Mouse (Mus musculus): ENCODE measurements around the gene Cpd.

Gene Cpd

DNA sequence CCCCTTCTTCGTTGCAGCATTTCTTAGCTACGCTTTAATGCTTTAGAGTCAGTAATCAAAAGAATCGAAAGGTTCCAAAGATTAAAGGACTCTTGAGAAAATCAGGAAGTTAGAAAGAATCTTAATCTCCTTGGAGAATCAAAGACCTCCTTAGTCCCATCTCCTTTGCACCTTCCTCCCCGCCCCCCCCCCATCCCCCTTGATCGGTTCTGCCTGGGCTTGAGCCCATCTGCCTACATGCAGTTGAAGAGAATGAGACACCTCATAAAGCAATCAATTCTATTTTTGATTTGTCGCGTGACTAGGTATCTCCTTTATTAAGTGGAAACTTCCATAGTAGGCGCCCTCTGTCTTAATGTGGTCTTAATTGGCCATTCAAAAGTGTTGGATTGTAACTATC, 536 bp upstream of the Cpd start:
- in situ Hi-C loops (cut with MboI, MseI) = no loop called here

DNA sequence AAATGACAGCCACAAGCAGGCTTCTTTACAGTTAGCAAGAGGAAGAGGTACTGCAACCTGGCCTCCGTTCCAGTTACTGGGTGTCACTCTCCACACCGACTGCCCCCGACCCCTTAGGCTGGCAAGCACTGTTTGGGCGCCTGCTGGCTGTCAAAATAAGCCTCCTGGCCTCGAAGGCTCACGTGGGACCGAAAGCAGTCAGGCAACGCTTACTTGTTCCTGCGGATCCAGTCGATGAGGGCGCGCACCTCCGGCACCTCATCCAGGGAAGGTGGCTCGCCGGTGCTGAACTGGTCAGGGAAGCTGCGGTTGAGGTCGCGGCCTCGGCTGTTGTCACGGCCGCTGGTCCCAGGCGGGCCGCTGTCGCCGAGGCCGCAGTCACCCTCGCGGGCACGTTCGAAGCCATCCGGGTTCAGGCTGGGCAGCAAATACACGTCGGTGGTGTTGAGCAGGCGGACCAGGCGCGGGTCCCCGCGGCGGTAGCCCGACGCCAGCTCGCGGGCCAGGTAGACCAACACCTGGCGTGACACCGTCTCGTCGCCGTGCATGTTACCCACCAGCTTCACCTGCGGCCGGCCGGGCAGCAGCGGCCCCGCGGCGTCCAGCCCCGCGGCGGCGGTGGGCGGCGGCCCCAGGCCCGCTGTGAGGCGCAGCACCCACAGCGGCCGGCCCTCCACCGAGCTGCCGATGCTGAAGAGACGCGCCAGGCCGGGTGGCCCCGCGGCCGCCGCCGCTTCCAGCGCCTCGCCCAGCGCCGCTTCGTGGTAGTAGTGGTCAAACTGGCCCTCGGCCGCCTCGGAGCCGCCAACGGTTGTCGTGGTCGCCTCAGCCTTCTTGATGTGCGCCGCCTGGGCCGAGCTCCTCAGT, 574 bp downstream of the Cpd start:
- in situ Hi-C loops (cut with MboI, MseI) = no loop called here

DNA sequence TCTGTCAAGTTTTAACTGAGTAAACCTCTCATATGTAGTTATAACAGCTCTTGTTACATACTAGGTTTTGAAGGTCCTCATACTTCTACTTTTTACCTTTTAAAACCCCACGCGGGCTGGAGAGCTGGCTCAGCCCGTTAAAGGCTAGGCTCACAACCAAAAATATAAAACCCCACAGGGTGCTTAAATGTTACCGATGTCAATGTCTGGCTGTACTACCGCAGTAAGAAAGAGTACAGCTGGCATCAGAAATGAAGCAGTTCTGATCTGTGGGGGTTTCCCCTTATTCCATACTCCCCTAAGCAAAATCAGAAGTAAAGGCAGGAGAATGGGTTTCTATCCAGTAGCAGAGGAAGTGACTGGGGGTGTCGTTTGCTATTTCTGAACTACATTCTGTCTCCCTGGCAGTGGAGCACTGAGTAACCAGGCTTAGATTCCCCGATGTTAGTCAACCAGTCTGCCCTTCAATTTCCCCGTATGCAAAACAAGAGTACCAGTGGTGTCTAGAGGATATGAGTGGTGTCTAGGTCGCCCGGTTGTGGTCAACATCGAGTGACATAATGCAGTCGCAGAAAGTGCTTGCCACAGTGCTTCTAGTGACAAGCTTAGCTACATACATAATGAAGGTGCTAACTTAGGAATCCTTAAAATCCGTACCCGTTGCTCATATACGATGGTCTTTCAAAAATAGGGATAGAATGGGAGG, 1.4 kb downstream of the Cpd start:
- in situ Hi-C loops (cut with MboI, MseI) = no loop called here

DNA sequence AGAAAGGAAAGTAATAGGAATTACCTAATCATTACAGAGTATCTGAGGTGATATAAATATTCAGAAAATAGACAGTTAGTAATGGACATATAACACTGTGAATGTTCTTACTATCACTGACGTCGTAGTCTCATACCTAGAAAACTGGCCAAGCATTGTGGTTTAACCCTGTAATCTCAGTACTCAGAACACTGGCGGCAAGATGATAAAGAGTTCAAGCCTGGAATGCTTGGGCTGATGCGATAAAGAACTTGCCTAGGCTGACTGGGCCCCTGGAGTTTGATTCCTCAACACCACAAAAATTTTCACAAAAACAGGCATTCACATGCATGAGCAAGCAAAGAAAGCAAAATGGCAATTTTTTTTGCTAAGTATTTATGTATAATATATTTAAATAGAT, 8.2 kb downstream of the Cpd start:
- in situ Hi-C loops (cut with MboI, MseI) = no loop called here

DNA sequence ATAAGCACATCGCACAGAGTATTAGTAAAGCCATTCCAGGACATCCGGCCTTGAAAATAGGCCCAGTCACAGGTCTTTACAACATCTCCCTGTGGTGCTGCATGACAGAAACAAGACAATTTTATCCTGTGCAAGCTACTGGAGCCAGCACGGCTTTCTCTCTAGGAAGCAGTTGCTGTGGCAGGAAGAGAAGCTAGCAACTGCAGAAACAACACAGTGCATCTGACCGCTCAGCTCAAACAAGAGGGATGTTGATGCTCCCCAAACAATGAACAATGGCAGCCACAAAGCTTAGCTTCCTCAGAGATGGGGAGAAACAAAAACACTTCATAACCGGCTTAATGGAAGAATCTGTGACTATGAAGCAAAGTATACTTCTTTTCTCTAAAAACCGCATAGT, 10.5 kb downstream of the Cpd start:
- in situ Hi-C loops (cut with MboI, MseI) = no loop called here

DNA sequence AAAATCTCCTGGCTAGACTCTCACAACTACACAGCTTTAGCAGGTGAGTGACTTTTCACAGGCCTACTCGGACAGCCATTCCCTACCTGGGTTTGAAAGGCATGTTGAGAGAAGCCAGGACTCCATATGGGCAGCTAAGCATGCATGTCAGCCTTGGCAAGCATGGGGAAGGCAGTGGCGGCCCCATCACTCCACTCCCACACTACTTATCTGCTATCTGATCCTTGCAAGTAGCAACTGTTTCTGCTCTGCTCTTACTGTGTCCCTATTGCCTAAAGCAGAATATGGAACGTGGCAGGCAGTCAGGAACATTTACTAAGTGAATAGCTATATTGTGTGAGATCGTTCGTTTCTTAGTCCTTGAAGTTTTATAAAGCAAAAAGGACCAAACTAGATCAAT, 10.9 kb downstream of the Cpd start:
- in situ Hi-C loops (cut with MboI, MseI) = no loop called here

DNA sequence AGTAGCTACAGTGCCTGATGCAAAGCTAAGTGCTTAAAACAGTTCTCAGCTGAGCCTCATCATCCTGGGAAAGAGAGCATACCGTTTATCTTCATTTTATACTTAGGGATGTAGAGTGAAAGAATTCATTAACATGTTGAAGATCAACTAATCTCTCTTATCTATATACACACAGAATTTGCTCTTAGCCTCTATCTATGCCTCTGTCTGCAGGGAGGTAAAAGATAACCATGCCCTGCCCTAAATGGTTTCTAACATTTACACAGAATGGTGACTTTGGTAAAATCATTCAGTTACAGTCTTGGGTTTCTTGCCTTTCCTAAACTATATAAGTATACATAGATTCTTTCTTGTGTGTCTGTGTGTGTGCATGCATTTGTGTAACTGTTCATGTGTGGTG, 12.2 kb downstream of the Cpd start:
- in situ Hi-C loops (cut with MboI, MseI) = no loop called here

DNA sequence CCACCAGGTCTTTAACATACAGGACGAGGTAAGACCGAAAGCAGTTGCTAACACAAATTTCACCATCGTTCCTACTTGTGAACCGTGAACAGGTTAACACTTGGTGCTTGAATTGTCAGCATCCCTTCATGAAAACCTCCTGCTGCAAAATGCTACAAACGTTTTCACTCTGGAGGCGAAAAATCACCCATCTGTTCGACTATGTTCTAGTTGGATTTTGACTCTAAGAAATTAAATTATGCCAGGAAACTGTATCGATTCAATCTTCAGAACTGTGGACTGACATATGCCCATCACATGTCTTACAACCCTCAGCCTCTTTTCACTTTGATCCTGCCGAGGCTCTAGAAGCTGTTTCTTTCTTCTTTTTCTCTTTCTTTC, 21.9 kb downstream of the Cpd start:
- in situ Hi-C loops (cut with MboI, MseI) = no loop called here

DNA sequence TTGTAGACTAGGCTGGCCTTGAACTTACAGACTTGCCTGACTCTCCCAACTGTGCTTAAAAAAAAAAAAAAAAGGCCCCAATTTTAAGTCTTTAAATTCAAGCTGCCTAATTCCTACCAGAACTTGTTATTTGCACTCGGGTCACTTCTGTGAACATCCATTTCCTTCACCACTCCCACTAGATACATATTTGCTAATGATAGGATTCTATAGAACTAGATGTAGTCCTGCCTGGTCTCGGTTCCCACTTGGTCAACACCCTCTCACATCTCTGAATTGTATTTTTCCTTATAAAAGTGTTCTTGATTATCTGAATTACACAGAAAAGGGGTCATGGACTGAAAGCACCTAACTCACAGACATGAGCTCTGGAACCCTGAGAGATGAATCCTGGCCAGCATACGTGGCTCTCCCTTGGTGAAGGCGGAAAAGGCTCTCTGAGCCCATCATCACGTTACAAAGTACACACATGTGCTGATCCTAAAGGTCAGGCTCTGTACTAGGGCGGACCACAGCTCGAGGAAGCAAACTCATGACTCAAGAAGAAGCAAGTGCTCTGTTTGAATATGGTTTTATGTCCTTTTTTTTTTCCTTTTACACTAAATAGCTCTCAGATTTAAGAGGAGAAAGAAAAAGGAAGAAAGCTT, 22.5 kb downstream of the Cpd start:
- in situ Hi-C loops (cut with MboI, MseI) = no loop called here

DNA sequence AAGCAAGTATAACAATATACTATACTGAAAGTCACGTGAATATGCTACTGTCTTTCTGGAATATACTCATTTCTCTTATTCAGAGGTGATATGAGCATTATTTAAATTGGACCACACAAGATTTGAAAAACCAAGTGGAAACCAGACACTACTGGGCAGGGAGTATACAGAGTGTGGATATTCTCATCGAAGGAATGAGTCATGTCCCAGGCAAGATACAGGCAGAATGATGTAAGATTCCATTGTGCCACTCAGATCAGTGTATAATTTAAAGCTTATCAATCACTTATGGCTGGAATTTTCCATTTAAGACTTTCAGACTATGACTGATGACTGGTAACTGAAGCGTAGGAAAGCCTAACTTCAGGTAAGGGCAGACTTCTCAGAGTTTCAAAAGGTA, 23.2 kb downstream of the Cpd start:
- in situ Hi-C loops (cut with MboI, MseI) = no loop called here

DNA sequence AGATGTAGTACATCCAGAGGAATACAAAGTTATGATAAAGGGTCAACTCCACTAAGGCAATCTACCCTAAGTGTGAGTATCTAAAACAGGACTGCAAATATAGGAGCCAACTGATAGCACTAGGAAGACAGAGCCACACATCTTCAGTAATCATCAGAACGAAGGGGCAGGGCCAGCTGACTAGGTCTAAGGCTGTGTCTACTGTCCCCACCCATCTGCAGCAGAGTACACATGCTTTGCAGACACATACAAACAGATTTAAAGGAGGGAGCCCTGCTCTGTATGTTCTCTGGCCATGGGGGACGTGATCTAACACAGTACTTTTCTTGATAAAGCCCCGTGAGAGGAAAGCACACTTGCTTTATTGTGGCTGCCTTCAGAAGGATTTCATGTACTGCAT, 25.5 kb downstream of the Cpd start:
- in situ Hi-C loops (cut with MboI, MseI) = no loop called here

DNA sequence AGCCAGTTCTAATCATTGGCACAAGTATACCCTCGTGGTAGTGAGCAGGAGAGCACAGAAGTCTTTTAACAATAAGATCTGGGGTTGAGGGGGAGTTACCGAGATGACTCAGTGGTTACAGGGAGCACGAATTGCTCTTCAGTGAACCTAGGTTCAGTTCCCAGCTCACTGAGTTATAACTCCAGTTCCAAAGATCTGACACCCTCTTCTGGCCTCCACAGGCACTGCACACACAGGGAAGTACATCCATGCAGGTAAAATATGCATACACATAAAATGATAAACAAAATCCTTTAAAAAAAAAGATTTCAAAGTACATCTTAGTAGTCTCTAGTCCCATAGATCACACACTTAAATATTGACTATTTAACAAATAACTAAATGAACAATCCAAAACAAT, 29.2 kb downstream of the Cpd start:
- in situ Hi-C loops (cut with MboI, MseI) = no loop called here

DNA sequence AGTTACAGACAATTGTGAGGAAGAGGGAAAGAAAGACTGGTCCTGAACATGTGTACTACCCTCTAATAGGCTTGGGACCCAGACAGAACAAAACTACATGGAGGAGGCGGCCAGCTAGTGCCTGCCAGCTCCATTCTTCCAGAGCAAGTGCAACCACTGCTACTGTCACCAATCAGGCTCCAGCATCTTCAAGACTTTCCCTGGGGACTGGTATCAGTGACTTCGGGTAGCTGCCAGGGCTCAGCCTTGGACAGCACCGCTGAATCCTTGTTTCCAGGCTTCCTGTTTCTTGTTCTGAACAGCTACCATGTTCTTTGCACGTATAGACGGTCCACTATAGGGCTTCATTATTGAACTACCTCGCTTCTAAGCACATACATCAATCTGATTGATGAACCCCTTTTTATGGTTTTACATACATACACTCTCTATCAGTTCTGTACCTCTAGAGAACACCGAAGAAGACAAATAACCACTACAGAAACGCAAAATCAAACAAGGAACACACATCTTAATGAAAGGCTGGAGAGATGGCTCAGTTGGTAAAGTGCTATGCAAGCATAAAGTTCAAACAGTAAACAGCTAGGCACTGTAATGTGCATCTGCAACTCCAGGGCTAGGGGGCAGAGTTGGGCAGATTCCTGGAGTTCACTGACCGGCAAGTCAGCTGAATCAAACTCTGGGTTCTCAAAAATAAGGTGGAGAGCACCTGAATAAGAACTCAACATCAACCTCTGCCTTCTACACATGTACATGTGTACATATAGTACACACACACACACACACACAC, 35.9 kb downstream of the Cpd start:
- in situ Hi-C loops (cut with MboI, MseI) = no loop called here

DNA sequence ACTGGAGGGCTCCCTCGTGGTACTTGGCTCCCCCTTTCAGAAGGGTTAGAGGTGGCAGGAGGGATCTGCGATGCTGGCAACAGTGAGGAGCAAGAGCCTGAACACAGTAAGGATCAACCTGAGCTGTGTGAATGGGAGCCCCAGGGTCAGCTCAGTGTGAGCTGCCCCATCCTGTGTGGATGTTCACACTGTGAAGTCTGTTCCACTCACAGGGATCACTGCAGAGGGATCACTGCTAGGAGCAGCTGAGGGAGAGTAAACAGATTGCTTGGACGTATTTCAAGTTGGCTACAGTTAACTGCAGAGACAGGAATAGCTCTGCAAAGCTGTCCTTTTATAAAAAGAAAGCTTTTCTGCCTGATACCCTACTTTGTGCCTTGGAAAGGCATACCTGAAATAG, 37.4 kb downstream of the Cpd start:
- in situ Hi-C loops (cut with MboI, MseI) = loop anchor here (10.0 kb wide), 1 partner anchor 385 kb away; no protein-coding TSS in a partner anchor

DNA sequence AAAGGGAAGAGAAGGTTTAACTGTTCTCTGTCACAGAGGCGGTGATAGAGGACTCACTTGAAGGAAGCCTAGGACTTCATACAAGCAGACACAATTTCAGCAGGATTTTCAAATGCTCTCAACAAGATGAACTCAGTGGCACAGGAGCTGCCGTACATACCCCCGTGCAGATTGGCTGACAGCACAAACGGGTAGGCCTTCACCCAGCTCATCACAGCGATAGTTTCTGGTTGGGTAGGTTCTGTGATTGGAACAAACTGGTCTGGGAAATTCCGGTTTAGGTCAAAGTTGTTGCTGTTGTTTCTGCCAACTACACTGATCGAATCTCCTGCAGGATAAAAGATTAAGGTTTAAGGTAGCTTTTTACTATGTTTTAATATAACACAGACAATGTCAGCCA, 38.3 kb downstream of the Cpd start:
- in situ Hi-C loops (cut with MboI, MseI) = loop anchor here (10.0 kb wide), 1 partner anchor 386 kb away; no protein-coding TSS in a partner anchor

DNA sequence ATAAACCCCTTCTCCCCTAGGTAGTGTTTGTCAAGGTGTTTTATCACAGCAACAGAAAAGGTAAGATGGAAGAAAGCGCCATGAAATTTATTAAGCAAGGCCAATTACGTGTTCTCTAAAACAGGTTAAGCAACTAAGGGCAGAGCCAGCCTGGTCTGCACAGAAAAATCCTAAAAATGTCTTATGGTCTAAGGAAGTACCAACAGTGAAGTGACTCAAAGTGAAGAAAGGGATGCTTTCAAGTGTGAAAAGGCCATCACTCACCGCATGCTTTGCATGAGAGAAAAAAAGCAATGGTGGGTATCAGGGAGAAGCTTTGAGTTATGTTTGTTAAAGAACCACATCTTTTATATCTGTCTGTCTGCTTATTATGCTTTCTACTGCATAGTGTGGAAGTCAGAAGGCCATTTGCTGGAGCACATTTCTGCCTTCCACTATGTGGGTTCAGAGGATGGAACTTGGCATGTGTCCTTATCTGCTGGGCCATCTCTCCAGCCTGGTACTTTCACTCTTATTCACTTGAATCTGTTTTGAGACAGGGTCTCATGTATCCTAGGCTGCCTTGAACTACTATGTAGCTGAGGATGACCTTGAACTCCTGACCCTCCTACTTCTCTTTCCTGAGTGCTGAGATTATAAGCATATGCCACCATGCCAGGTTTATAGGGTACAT, 39.7 kb downstream of the Cpd start:
- in situ Hi-C loops (cut with MboI, MseI) = loop anchor here (10.0 kb wide), 1 partner anchor 388 kb away; no protein-coding TSS in a partner anchor

DNA sequence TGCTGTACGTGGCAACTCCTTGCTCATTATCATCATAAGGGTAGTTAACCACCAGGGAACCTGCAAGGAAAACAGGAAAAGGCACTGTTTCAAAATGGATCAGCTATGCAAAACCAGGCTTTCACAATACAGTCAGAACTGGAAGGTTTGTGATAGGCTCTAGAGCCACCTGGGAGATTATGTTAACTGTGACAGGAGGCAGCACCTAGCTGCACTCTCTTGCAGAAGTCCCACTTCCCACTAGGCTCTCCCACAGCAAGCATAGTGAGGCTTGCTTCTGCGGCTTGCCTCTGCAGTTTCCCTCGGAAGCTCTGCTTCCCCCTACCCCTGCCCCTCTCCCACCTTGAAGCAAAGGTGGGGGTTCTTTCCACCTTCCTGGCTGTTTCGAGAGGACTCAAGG, 40.8 kb downstream of the Cpd start:
- in situ Hi-C loops (cut with MboI, MseI) = loop anchor here (10.0 kb wide), 1 partner anchor 389 kb away; no protein-coding TSS in a partner anchor

DNA sequence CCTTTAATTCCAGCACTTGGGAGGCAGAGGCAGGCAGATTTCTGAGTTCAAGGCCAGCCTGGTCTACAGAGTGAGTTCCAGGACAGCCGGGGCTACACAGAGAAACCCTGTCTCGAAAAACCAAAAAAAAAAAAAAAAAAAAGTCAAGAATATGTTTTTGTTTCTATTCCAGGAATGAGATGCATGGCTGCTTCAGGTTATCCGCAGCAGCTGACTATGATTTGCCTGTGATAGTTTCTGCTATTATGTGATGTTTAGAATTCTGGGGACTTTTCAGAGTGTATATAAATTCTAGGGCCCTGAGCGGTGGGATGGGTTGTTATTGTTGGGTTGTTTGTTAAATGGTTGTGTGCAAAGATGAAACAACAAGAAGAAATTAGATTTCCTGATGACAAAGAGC, 41.7 kb downstream of the Cpd start:
- in situ Hi-C loops (cut with MboI, MseI) = loop anchor here (10.0 kb wide), 1 partner anchor 390 kb away; no protein-coding TSS in a partner anchor

DNA sequence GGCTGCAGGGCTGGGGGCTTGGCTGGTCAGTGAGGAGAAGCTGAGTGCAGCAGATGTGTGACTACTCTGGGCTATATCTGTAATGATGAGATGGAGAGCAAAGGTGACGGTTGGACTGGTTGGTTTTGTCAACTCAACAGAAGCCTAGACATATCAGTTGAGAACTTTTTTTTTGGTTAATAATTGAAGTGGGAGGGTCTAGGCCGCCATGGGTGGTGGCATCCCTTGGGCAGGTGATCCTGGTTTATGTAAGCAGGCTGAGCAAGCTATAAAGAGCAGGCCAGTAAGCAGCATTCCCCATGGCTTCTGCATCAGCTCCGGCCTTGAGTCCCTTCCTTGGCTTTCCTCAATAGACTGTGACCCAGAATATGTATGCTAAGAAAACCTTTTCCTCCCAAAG, 43.6 kb downstream of the Cpd start:
- in situ Hi-C loops (cut with MboI, MseI) = loop anchor here (10.0 kb wide), 1 partner anchor 392 kb away; no protein-coding TSS in a partner anchor

DNA sequence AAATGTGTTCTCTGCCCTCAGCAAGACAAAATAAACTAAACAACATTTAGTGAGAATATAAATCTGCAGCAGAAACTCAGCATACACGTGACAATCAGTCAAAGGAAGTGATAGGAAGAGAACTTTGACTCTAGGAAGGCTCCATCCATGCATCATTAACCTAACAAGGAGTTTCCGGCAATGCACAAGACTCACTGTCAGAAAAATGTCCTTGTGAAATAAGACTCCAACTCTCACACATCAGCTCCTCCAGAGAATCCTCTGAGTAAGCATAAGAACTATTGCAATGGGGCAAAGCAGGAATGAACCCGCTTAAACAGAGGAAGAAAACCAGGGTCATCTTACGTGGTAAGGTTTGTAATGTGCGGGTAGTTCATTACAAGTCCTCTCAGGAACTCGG, 49.6 kb downstream of the Cpd start:
- in situ Hi-C loops (cut with MboI, MseI) = no loop called here

DNA sequence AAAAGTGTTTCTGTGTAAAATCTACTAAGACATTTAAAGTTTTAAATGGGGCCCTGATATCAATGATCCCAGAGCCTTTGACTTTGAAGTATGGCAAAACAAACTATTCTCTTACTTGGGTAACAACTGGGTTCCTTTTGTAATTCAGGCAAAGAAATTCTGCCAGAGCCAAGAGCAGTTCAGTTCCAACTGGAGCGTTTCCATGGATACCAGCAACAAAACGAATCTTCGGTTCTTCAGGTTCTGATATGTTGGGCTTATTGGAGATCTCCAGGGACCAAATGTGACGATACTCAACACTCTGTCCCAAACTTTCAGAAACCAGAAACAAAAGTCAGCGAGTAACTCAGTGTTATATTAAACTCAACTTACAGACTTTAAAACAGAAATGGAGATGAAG, 51.5 kb downstream of the Cpd start:
- in situ Hi-C loops (cut with MboI, MseI) = no loop called here

All from regulatory T cell (primary cell).